ENCODE assay signal across 28 mouse cellular contexts in the genomic region with DNA sequence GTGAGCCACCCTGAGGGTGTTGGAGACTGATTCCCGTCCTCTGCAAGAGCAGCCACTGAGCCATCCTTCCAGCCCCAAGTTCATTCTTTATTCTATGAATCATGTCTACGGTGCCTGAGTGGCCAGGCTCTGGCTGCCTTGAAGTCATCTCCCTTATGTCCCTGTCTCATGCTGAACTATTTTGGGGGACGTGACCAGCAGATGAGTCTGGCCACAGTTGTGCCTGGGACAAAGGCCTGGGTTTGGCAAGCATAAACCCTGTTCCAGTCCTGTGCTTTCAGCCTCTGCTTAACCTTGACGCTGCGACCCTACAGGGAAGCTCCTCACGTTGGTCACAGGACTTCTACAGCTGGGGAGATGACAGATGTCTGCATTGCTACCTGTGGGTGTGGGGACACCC. TPM values are rescaled to one million over a fixed set of nuclear protein-coding genes. Genes with fewer than 3 reads are reported as not detected.
DNase-seq lines count a peak whose midpoint lies in the region; ATAC-seq and TF ChIP-seq lines count a peak whose summit lies in the region.
"Had no signal": no experiment of that assay in that cellular context is flagged by ENCODE, and none has a peak within 500 bp of the region (broad histone marks: within the 10 kb centered on the region; RNA-seq: fewer than 3 reads in every experiment).

No protein-coding gene starts in this region.

- peak overlapping the region; percentile 29; the same call in 1 of the 2 replicates for H3K9ac ChIP-seq in heart, adult 2 months (ENCODE audit: low read depth, low read length)
- H3K9ac ChIP-seq in heart, embryonic 13.5 days: peak overlapping the region; percentile 97
- no peak overlapping the region for H3K9ac ChIP-seq in forebrain, embryonic 12.5 days
- H3K9ac ChIP-seq: hindbrain, embryonic 12.5 days; liver, postnatal 0 days had no signal

- H3K36me3 ChIP-seq in heart, adult 2 months (ENCODE audit: control insufficient read depth, insufficient read depth, low read length): no peaks in the 10 kb centered on the region
- no peaks in the 10 kb centered on the region for H3K36me3 ChIP-seq in heart, embryonic 13.5 days
- no peaks in the 10 kb centered on the region for H3K36me3 ChIP-seq in forebrain, embryonic 12.5 days (replicated peaks)
- H3K36me3 ChIP-seq: hindbrain, embryonic 12.5 days; midbrain, embryonic 10.5 days had no signal

- peak overlapping the region; percentile 96 for H3K27ac ChIP-seq in heart, adult 2 months
- peak overlapping the region; percentile 99 for H3K27ac ChIP-seq in heart, embryonic 13.5 days (replicated peaks)
- no peak overlapping the region for H3K27ac ChIP-seq in forebrain, embryonic 12.5 days
- H3K27ac ChIP-seq: hindbrain, embryonic 12.5 days; kidney, postnatal 0 days; left cerebral cortex, adult 2 months; midbrain, embryonic 10.5 days had no signal

- H3K4me3 ChIP-seq in heart, adult 2 months: peak overlapping the region; percentile 55; the same call in 1 of the 2 replicates
- peak overlapping the region; percentile 58 for H3K4me3 ChIP-seq in heart, embryonic 13.5 days
- no peak overlapping the region for H3K4me3 ChIP-seq in forebrain, embryonic 12.5 days (replicated peaks)
- H3K4me3 ChIP-seq: hindbrain, embryonic 12.5 days; left cerebral cortex, adult 2 months; midbrain, embryonic 10.5 days had no signal

- ATAC-seq in heart, embryonic 13.5 days (ENCODE audit: extremely low read depth, insufficient number of reproducible peaks, low FRiP score, low TSS enrichment): no peak
- ATAC-seq in forebrain, embryonic 12.5 days (ENCODE audit: low FRiP score): no peak
- ATAC-seq: activated CD4-positive, CD25-positive, alpha-beta regulatory T cell, adult 4 months; forebrain, embryonic 14.5 days; liver, postnatal 0 days had no signal

- intact Hi-C loops in heart, adult 2 months (cut with DNase I): no loop called here

- no peaks in the 10 kb centered on the region for H3K79me2 ChIP-seq in heart, adult 2 months (replicated peaks; ENCODE audit: control insufficient read depth, insufficient read depth, low read length)

- DNase-seq in heart, adult 18-20 months: peak; percentile 59 to 73
- DNase-seq in heart, adult 8-10 months (ENCODE audit: low spot score): no peak
- peak; percentile 32 to 64 for DNase-seq in heart, adult 2 months
- DNase-seq in heart, postnatal 4 days: peak; percentile 64
- no peak for DNase-seq in cerebellum, adult 11-12 months
- no peak for DNase-seq in adipocyte (ENCODE audit: low spot score)
- DNase-seq: adrenal gland, postnatal 10 days; cerebellum, adult 2 months; cerebellum, postnatal 36 days; kidney, adult 18-20 months; left cerebral cortex, postnatal 4 days; liver, postnatal 0 days; lung, postnatal 10 days had no signal

- TF ChIP-seq EP300 in heart, adult 2 months (IDR thresholded peaks at IDR 0.05; ENCODE audit: insufficient read depth, low read depth, low read length): peak; percentile 82

- 27% methylated on average over 6 of the region's 6 CpGs for WGBS in heart, adult 2 months
- WGBS in heart, embryonic 13.5 days: 20% methylated on average over 6 of the region's 6 CpGs
- 62% methylated on average over 6 of the region's 6 CpGs for WGBS in forebrain, embryonic 12.5 days

- peak; percentile 66 for TF ChIP-seq POLR2A in heart, adult 2 months (IDR thresholded peaks at IDR 0.05; ENCODE audit: insufficient read depth, low read depth, low read length)

- H3K4me2 ChIP-seq in heart, embryonic 13.5 days: peak overlapping the region; percentile 75
- no peak overlapping the region for H3K4me2 ChIP-seq in forebrain, embryonic 12.5 days
- H3K4me2 ChIP-seq: hindbrain, embryonic 12.5 days; liver, embryonic 11.5 days had no signal

- peaks cover 5% of the 10 kb centered on the region for H3K4me1 ChIP-seq in heart, adult 2 months (ENCODE audit: control insufficient read depth, insufficient read depth, low read length)
- H3K4me1 ChIP-seq in heart, embryonic 13.5 days: peaks cover 68% of the 10 kb centered on the region
- peaks cover 18% of the 10 kb centered on the region for H3K4me1 ChIP-seq in forebrain, embryonic 12.5 days

- no peaks in the 10 kb centered on the region for H3K9me3 ChIP-seq in heart, embryonic 13.5 days
- H3K9me3 ChIP-seq in forebrain, embryonic 12.5 days: no peaks in the 10 kb centered on the region
- H3K9me3 ChIP-seq: hindbrain, embryonic 12.5 days; midbrain, embryonic 10.5 days had no signal

- H3K27me3 ChIP-seq in heart, adult 2 months (ENCODE audit: control insufficient read depth, insufficient read depth, low read length): no peaks in the 10 kb centered on the region; the same call in 1 of the 2 replicates
- peaks cover 44% of the 10 kb centered on the region for H3K27me3 ChIP-seq in heart, embryonic 13.5 days (replicated peaks)
- H3K27me3 ChIP-seq in forebrain, embryonic 12.5 days: peaks cover 66% of the 10 kb centered on the region

- TF ChIP-seq CTCF in heart, adult 2 months (IDR thresholded peaks at IDR 0.05): no peak

RNA-seq across cellular contexts. Expression of gene Nmrk2, which starts 4.5 kb away (rescaled TPM):
- total RNA-seq in heart, adult 18-20 months (2021): 1 to 10 TPM; 7.1 to 8.8 TPM
- total RNA-seq in heart, adult 8-10 months (2022): 10 to 100 TPM in 1 of 4 experiments, 1 to 10 TPM in 3; 5.8 to 18.8 (median 8.2) TPM
- total RNA-seq in heart, adult 2 months (2021): 1 to 10 TPM; 8.7 to 8.8 TPM
- 4.7 and 6.3 TPM in 2 replicates for polyA plus RNA-seq in heart, adult 2 months (2012; rRNA removed)
- 5.2 and 6.1 TPM in 2 replicates for polyA plus RNA-seq in heart, embryonic 13.5 days (2015; fragmentation: Nextera tagmentation; extraction: Ambion mirVana)
- 10 to 100 TPM; 44.1 to 74.9 TPM for total RNA-seq in heart, postnatal 4 days (2021)
- polyA plus RNA-seq in forebrain, embryonic 12.5 days (2016; fragmentation: Nextera tagmentation; extraction: Ambion mirVana): not detected in 2 replicates
- total RNA-seq: MEL; neutrophil, adult 5-6 weeks had no signal
- polyA plus RNA-seq: forebrain, embryonic 14.5 days; gonadal fat pad, adult 2 months; hindbrain, embryonic 12.5 days; kidney, postnatal 0 days; liver, embryonic 11.5 days; liver, postnatal 0 days; midbrain, embryonic 10.5 days had no signal

RNA-seq across cellular contexts. Expression of gene 4930442H23Rik, which starts 13.7 kb away (rescaled TPM):
- total RNA-seq in heart, adult 18-20 months (2021): not detected
- not detected for total RNA-seq in heart, adult 8-10 months (2022)
- not detected for total RNA-seq in heart, adult 2 months (2021)
- polyA plus RNA-seq in heart, adult 2 months (2012; rRNA removed): not detected in 2 replicates
- polyA plus RNA-seq in heart, embryonic 13.5 days (2015; fragmentation: Nextera tagmentation; extraction: Ambion mirVana): 0.27 TPM in 1 of 2 replicates, not detected in the other
- not detected for total RNA-seq in heart, postnatal 4 days (2021)
- polyA plus RNA-seq in forebrain, embryonic 12.5 days (2016; fragmentation: Nextera tagmentation; extraction: Ambion mirVana): not detected in 2 replicates
- total RNA-seq: adrenal gland, postnatal 10 days; layer of hippocampus, postnatal 10 days; left cerebral cortex, adult 2 months; left cerebral cortex, postnatal 4 days; neutrophil, adult 5-6 weeks had no signal
- polyA plus RNA-seq: activated CD4-positive, CD25-positive, alpha-beta regulatory T cell, adult 4 months; cerebellum, adult 2 months; embryonic facial prominence, embryonic 14.5 days; forebrain, embryonic 14.5 days; gonadal fat pad, adult 2 months; hindbrain, embryonic 12.5 days; kidney, postnatal 0 days; liver, embryonic 11.5 days; liver, postnatal 0 days; thymus, postnatal 0 days had no signal

RNA-seq across cellular contexts. Expression of gene Dapk3, which starts 14.5 kb away (rescaled TPM):
- 10 to 100 TPM; 29.9 to 34.5 TPM for total RNA-seq in heart, adult 18-20 months (2021)
- 10 to 100 TPM; 26.3 to 35.5 (median 29.8) TPM for total RNA-seq in heart, adult 8-10 months (2022)
- 10 to 100 TPM; 27.8 to 29.0 TPM for total RNA-seq in heart, adult 2 months (2021)
- polyA plus RNA-seq in heart, adult 2 months (2012; rRNA removed): 30.6 and 35.5 TPM in 2 replicates
- polyA plus RNA-seq in heart, embryonic 13.5 days (2015; fragmentation: Nextera tagmentation; extraction: Ambion mirVana): 41.5 and 42.4 TPM in 2 replicates
- total RNA-seq in heart, postnatal 4 days (2021): 10 to 100 TPM; 41.9 to 45.7 TPM
- polyA plus RNA-seq in forebrain, embryonic 12.5 days (2016; fragmentation: Nextera tagmentation; extraction: Ambion mirVana): 62.8 and 67.4 TPM in 2 replicates

RNA-seq across cellular contexts. Expression of gene Eef2, which starts 20.9 kb away (rescaled TPM):
- 1,000 to 10,000 TPM; 1,062 to 1,185 TPM for total RNA-seq in heart, adult 18-20 months (2021)
- total RNA-seq in heart, adult 8-10 months (2022): 1,000 to 10,000 TPM; 1,076 to 1,267 (median 1,170) TPM
- total RNA-seq in heart, adult 2 months (2021): 1,000 to 10,000 TPM; 1,027 to 1,244 TPM
- polyA plus RNA-seq in heart, adult 2 months (2012; rRNA removed): 887 and 1,187 TPM in 2 replicates
- polyA plus RNA-seq in heart, embryonic 13.5 days (2015; fragmentation: Nextera tagmentation; extraction: Ambion mirVana): 393 and 411 TPM in 2 replicates
- 1,000 to 10,000 TPM; 1,326 to 1,351 TPM for total RNA-seq in heart, postnatal 4 days (2021)
- 518 and 540 TPM in 2 replicates for polyA plus RNA-seq in forebrain, embryonic 12.5 days (2016; fragmentation: Nextera tagmentation; extraction: Ambion mirVana)

RNA-seq across cellular contexts. Expression of gene Pias4, which starts 29.6 kb away (rescaled TPM):
- total RNA-seq in heart, adult 18-20 months (2021): 10 to 100 TPM; 16.5 to 16.9 TPM
- total RNA-seq in heart, adult 8-10 months (2022): 10 to 100 TPM; 16.8 to 18.6 (median 17.0) TPM
- total RNA-seq in heart, adult 2 months (2021): 10 to 100 TPM; 14.1 to 16.5 TPM
- polyA plus RNA-seq in heart, adult 2 months (2012; rRNA removed): 22.3 and 23.3 TPM in 2 replicates
- 35.7 and 40.3 TPM in 2 replicates for polyA plus RNA-seq in heart, embryonic 13.5 days (2015; fragmentation: Nextera tagmentation; extraction: Ambion mirVana)
- 10 to 100 TPM; 17.5 to 18.6 TPM for total RNA-seq in heart, postnatal 4 days (2021)
- polyA plus RNA-seq in forebrain, embryonic 12.5 days (2016; fragmentation: Nextera tagmentation; extraction: Ambion mirVana): 51.6 and 52.9 TPM in 2 replicates

Comparison
In these comparisons a context has a peak if more than half of its experiments do, and no peak if none do; other contexts are left out.
1. DNase-seq: peak in heart, adult 18-20 months (2 of 2), heart, adult 2 months (2 of 2) and heart, postnatal 4 days (single experiment); none in heart, adult 8-10 months (single experiment), cerebellum, adult 11-12 months (single experiment) and adipocyte (single experiment).